Mouse (Mus musculus): ENCODE measurements around the gene Neurod2. TPM values are rescaled to one million over a fixed set of nuclear protein-coding genes. Genes with fewer than 3 reads are reported as not detected.

Neurod2 gene
- total RNA-seq, 4 experiments from 2014 or later: 54.9 to 63.3 (median 60.4) TPM

GRCm38 (mm10) chr11:98355732-98356299, 26.4 kb upstream of the Neurod2 start:
- no peak for DNase-seq (ENCODE audit: low spot score in 2 of 2)

- DNase-seq (ENCODE audit: low spot score in 2 of 2): no peak
These were observed 25.0 kb upstream of the Neurod2 start for GRCm38 (mm10) chr11:98354445-98354844.

DNA sequence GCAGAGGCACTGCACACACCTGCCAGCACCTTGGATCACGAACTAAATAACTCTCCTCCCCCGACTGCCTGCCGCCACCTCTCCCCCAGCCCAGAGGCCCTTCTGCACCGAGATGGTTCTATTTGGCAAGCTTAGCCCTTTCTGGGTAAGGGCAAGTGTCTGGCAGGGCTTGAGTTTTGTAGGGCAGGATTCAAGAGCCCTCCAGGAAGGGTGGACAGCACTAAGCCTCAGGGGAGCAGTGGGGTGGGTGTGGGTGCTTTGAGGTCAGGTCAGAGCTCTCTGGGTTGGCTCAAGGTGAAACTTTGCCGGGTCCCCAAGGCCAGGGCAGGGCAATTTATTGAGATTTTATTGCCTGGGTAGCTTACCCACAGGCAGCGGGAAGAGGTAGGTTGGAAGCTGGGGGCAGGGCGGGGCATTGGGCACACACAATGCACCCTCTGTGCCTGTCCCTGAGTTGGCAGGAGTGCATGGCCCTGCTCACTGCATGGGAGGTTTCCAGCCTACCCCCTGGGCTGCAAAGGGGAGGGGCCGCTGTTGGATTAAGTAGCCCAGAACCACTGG, 24.3 kb upstream of the Neurod2 start:
- peak in 1 of 2 experiments; percentile 80 for DNase-seq (ENCODE audit: low spot score in 2 of 2)

DNA sequence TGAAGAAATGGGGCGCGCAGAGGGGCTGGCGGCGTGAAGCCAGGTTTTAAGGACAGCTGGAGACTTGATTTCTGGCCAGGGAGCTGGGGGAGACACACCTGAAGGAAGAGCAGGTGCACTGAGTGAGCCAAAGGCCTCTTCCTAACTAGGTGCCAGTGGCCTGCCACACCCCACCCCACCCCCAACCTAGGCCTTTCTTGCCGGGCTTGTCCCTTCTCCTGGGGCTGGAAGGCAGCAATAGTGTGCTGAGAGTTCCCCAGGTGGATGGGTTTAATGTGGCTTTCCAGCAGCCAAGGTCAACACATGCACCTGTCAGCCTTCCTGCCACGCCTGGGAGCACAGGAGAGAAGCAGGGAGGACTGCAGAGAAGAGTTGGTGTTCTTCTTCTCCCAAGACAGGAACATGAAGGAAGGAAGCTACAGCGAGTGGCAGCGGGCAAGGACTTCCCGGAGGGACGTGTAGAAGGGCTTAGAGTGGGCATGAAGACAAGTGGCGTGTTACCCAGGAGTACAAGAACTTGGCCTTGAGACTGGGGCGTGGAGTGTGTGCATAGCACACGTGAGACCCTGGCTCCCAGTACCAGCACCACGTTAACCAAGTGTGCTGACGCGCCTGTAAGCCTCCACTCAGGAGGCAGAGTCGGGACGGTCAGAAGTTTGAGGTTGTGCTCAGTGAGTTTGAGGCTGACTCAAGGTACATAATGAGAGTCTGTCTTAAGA, 23.0 kb upstream of the Neurod2 start:
- DNase-seq (ENCODE audit: low spot score in 2 of 2): no peak

GRCm38 (mm10) chr11:98349308-98349707, 19.9 kb upstream of the Neurod2 start:
- no peak for DNase-seq (ENCODE audit: low spot score in 2 of 2)

GRCm38 (mm10) chr11:98348083-98348961, 18.9 kb upstream of the Neurod2 start, which contains the start of gene Ppp1r1b:
TSS of gene Ppp1r1b (plus strand) at chr11:98348404.
- peak in 1 of 2 experiments; percentile 74 for DNase-seq (ENCODE audit: low spot score in 2 of 2)

DNA sequence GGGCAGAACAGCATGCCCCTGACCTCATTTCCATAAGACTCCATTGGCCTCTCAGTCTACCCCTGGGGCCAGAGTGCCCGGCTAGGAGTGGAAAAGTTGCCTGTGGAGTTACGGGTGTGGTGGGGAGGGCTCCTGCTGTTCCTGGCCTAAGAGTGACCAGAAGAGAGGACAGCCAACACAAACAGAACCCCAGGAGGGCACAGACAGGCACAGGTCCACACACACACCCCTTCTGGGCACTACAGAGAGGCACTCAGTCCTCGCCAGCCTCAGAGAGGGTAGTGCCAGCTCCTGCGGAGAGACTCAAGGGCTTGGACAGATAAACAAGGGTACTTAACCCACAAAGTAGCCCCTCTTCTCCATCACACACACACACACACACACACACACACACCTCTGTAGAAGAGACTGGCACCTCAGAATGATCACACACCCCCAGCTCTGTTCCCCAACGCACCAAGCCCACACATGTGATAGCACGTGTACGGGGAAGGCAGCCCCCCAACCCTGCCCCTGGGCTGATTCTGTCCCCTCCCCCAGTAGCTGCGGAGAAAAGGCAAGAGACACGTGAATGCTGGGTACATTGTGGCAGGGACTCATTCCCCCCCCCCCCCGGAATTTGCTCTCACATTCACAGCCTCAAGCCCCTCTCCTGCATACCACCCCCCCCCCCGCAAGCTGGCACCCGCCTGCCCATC, 18.1 kb upstream of the Neurod2 start:
- DNase-seq (ENCODE audit: low spot score in 2 of 2): no peak

- no peak for DNase-seq (ENCODE audit: low spot score in 2 of 2)
These were observed 16.7 kb upstream of the Neurod2 start for GRCm38 (mm10) chr11:98346168-98346567.

DNA sequence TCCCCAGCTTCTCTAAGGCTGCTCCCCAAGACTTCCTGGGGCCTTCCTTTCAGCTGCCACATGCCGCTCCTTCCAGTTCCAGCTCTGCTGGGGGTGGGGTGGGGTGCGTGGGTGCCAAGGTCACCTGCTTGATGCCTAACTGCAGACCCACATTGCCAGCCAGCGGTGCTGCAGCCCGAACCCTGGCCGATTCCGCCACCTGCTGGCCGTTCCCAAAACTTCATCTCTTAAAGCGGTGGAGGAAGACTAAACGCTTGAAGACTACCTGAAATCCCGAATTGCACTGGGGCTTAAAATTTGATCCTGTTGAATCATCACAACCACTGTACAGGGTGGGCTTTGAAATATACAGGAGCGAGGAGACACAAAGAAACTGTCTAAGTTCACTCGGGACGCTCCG, 15.8 kb upstream of the Neurod2 start:
- DNase-seq (ENCODE audit: low spot score in 2 of 2): peak in 1 of 2 experiments; percentile 87

DNA sequence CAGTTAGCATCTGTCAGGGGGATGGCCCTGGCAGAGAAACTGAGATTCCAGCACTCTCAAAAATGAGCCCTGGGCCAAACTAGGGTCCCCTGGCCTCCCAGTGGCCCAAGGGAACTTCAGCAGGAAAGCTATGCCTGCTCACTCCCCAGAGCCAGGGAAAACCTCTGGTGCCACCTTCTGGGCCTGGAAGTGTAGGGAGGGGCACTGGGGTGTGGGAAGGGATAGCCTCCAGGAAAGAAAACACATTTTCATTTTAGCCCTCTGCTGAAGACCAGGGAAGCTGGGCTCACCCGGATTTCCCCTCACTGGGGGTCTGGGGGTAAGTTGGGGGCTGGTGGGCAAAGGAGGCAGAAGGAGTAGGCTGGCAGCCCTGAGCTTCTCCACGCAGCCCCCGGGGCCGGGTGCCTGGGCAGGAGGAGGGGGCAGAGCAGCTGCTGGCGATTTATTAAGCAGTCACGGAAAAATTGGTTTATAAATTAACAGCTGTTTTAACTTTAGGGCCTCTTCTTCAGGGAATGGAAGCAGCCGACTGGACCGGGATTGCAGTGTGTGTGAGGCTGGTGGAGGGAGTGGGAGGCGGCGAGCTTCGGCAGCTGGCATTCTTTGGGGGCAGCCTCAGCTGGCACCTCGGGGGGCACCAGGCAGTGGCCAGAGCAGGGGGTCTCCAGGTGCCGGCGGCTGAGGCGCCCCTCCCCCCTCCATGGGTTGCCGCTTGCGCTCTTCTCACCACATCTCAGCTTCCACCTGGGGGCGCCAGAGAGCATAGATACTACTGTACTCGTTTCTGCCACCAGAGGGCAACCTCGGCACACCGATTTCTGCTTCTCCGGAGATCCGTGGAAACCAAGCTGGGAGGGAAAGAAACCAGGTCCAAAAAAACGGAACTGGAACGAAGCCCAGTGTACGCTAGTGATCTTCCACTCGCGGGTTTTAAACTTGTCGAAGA, 12.8 kb upstream of the Neurod2 start:
- peak; percentile 84 to 99 for DNase-seq (ENCODE audit: low spot score in 2 of 2)

DNA sequence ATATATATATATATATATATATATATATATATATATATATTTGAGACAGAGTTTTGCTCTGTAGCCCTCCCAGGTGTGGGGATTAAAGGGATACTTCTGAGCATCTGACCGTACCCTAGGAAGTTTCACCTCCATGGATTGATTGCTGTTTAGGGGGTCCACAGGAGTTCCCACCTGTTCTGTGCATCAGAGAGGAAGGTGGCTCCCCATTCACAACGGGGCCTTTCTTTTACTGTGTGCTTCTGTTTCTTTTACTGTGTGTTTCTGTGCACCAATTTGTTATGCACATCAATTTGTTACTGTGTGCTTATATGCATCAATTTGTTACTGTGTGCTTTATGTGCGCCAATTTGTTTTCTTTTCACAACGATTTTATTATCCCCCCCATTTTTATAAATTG, 11.7 kb upstream of the Neurod2 start:
- DNase-seq (ENCODE audit: low spot score in 2 of 2): no peak

DNA sequence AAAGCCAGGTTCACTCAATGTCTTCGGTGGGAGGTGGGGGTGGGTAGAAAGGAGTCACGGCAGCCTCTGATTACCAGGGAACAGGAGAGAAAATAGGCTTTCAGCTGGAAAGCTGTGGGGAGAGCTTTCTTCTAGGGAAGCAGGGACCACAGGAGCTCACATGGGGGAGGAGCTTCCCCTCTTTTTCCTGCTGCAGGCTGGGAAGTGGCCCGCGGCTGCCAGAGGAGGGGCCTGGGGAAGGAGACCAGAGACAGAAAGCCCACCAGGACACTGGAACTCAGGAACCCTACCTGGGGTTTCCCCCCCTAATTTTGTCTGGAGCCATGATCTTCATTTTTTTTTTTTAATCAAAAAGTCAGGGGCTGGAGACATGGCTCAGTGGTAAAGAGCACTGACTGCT, 11.1 kb upstream of the Neurod2 start:
- DNase-seq (ENCODE audit: low spot score in 2 of 2): no peak

DNA sequence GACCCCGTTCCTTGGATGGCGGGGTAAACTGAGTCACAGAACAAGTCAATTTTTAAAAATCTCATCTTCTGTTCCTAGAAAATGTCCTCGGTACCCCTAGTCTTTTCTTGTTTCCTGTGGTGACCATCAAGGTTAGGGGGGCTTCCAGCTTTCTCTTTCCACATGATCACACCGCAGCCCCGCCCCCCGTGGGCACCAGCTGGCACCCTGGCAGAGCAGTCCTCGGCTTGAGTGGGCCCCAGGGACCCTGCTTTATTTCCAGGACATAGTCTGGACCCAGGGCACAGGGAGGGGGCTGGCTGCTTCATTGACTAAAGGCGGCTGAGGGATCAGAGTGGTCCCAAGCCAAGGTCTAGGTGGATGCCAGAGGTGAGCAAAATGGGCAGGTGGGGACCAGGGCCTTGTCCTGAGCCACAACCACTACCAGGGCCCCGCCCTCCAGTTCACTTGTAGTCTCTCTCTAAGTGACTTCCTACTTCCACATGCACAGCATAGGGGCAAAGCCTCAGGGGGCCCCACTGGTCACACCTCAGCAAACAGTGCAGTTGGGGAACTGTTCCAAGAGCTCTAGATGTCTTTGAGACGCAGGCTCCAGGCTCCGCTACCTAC, 10.3 kb upstream of the Neurod2 start:
- DNase-seq (ENCODE audit: low spot score in 2 of 2): no peak

GRCm38 (mm10) chr11:98339071-98339501, 9.6 kb upstream of the Neurod2 start:
- DNase-seq (ENCODE audit: low spot score in 2 of 2): no peak

- DNase-seq (ENCODE audit: low spot score in 2 of 2): peak; percentile 81 to 86
These were observed 9.1 kb upstream of the Neurod2 start for GRCm38 (mm10) chr11:98338507-98338961.

DNA sequence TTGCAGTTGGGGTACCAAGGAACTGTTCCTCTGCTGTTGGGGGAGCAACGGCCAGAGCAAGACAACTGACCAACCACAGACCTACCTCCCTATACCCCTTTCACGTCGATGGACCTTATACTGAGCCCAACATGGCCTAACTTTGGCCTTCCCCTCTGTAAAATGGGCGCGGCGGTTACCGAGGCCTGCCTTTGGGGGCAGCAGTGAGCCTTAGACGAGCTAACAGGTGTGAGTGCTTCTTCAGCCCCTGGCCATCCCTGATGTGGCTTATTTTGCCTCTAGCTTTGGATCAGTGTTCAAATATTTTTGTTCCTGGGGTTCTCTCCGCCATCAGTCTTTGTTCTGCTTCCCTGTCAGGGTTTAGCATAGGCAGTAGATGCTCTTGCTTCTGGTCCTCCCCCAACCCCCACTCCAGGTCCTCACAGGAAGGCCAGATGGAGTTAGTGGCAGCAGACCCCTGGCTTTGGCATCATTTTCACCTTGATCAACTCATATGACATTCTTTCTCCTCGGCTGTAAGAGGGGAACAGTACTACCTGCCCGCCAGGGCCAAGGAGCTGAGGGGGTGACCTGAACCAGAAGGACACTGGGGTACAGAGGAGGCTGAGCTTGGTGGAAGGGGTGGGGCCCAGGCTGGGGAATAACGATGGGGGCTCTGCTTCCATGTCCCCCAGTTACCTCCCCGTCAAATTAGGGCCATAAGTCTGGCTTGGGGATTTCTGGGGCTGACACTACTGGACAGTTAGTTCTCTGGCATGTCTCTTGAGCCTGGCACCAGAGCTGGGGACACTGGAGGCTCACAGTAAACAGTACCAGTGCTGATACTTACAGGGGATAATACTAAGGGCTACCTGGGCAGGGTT, 7.0 kb upstream of the Neurod2 start:
- no peak for DNase-seq (ENCODE audit: low spot score in 2 of 2)

GRCm38 (mm10) chr11:98335250-98335649, 5.8 kb upstream of the Neurod2 start:
- no peak for DNase-seq (ENCODE audit: low spot score in 2 of 2)

DNA sequence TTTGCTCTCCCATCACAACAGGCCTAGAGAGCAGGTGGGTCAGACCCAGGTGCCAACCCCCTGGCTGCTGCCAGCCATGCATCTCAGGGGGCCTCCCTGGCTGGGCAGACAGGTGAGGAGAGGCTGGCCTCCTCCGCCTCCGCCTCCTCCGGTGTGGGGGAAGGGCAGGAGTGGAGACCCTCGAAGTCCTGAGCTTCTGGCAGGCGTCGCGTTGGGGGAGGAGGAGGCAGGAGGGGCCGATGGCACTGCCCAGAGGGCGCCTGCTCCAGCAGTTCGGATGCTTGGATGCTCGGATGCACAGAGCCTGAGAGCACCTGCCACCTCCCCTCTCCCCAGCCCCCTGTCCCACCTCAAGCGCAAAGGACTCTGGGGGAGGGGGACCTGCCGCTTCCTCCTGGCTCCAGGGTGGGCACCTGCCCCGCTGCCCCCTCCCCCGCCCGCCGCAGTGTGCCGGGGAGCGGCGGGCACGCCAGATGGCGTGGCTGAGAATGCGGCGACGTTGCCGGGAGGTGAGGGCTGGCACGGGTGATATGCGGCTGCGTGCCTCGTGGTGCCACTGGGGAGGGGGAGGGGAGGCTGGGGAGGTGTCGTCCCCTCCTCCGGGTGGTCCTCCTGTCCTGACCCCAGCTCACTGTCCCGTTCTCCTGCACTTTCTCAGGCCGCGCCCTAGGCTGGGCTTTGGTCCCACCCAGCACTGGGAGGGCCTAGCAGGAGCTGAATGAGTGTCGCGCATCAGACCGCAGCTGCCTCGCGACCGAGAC, 4.7 kb upstream of the Neurod2 start:
- no peak for DNase-seq (ENCODE audit: low spot score in 2 of 2)
